Mouse (Mus musculus) G1E (cell line): ENCODE data around the gene Flt3l.

Source experiments
- CTCF ChIP-seq: IDR thresholded peaks from 2 replicates; pipeline ENCODE4 v1.5.1; 2012; ENCODE audit warnings: low read depth, low read length, inconsistent platforms, mixed read lengths
- GATA1 ChIP-seq: IDR thresholded peaks from 2 replicates; pipeline ENCODE4 v1.6.1; 2012; ENCODE audit warnings: borderline replicate concordance, low read length, inconsistent platforms, mixed read lengths

DNA sequence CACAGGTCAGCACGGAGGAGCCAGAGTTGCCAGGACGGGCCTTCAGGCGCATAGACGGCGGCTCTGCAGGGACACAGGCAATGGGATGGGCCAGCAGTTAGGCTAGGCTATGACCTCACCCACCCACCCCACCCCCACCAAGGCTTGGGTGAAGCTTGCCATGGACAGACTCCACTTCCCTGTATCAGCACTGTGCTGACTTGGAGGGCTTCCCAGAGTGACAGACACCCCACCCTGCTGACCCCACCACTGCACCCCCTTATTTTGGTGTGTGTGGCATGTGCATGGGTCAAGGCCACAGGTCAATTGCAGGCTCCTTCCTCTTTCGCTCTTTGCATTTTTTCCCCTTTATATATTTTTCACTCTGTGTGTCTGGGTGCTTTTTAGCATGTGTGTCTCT lies 40.9 kb downstream of the Flt3l start:
- TF ChIP-seq GATA1 (no peak), CTCF (no peak)
